Mouse (Mus musculus) CH12.LX (cell line): Measurements from ENCODE around the gene Eci1. TPM values are rescaled to one million over a fixed set of nuclear protein-coding genes. Genes with fewer than 3 reads are reported as not detected.

Source experiments
- DNase-seq: peaks from one replicate; pipeline ENCODE4 v3.0.0-alpha.2; 2013; ENCODE audit errors: extremely low read depth
- H3K27ac ChIP-seq: 2 replicates; pipeline ENCODE4 v1.5.1; 2012; ENCODE audit warnings: low read depth, mild to moderate bottlenecking, control low read depth, moderate library complexity; ENCODE audit not compliant: insufficient read depth
- H3K27me3 ChIP-seq: replicated peaks from 2 replicates; pipeline ENCODE3; 2012; ENCODE audit warnings: inconsistent platforms
- H3K36me3 ChIP-seq, 2 experiments: replicated peaks in 1 of 2; 2 replicates each; pipeline versions ENCODE3 to v1.6.1; 2012; ENCODE audit warnings: inconsistent platforms in 1 of 2, low read length in 1 of 2, mild to moderate bottlenecking in 1 of 2, mixed read lengths in 1 of 2, moderate library complexity in 1 of 2; ENCODE audit not compliant: control insufficient read depth in 1 of 2, insufficient read depth in 1 of 2
- H3K4me1 ChIP-seq, 2 experiments: 2 replicates each; pipeline ENCODE4 v1.6.1; 2012; ENCODE audit warnings: inconsistent platforms in 1 of 2, moderate library complexity in 1 of 2; ENCODE audit not compliant: insufficient read depth in 2 of 2, control insufficient read depth in 1 of 2
- H3K4me2 ChIP-seq: 2 replicates; pipeline ENCODE4 v1.6.1; 2012; ENCODE audit warnings: low read depth, mild to moderate bottlenecking, control low read depth; ENCODE audit not compliant: poor library complexity, insufficient read depth, severe bottlenecking
- H3K4me3 ChIP-seq, 3 experiments: fragments of 150-350 bp in 1 of 3; sonication (generic) in 1 of 3; replicated peaks in 1 of 3; 2 replicates each; pipeline versions ENCODE3 to v1.5.1; 2011 to 2012; ENCODE audit warnings: low read depth in 2 of 3, low read length in 2 of 3, mild to moderate bottlenecking in 2 of 3, moderate library complexity in 2 of 3, control low read depth in 1 of 3, improper control_type of control experiment in 1 of 3, inconsistent platforms in 1 of 3, mixed read lengths in 1 of 3; ENCODE audit not compliant: poor library complexity in 1 of 3
- H3K79me2 ChIP-seq: replicated peaks from 2 replicates; pipeline ENCODE4 v1.6.1; 2012; ENCODE audit warnings: mild to moderate bottlenecking, moderate library complexity; ENCODE audit not compliant: control insufficient read depth, poor library complexity, insufficient read depth, severe bottlenecking; ENCODE audit errors: extremely low read depth
- H3K9ac ChIP-seq: 2 replicates; pipeline ENCODE4 v1.6.1; 2012; ENCODE audit warnings: low read depth, mild to moderate bottlenecking, control low read depth, moderate library complexity; ENCODE audit not compliant: insufficient read depth
- H3K9me3 ChIP-seq: replicated peaks from 2 replicates; pipeline ENCODE3; 2012; ENCODE audit warnings: low read length, inconsistent platforms, mixed read lengths
- BHLHE40 ChIP-seq: IDR thresholded peaks from 2 replicates; pipeline ENCODE4 v1.6.1; 2011; ENCODE audit warnings: mild to moderate bottlenecking, low read depth, low read length, improper control_type of control experiment
- CHD1 ChIP-seq: IDR thresholded peaks from 2 replicates; pipeline ENCODE4 v1.6.1; 2012; ENCODE audit warnings: low read depth, low read length, improper control_type of control experiment, inconsistent platforms
- CHD2 ChIP-seq: IDR thresholded peaks from 2 replicates; pipeline ENCODE4 v1.6.1; 2011; ENCODE audit warnings: low read length, improper control_type of control experiment
- CTCF ChIP-seq, 2 experiments: IDR thresholded peaks in 1 of 2; conservative IDR thresholded peaks in 1 of 2; 2 replicates each; pipeline ENCODE4 v1.5.1; 2011 to 2012; ENCODE audit warnings: low read depth in 2 of 2, low read length in 2 of 2, improper control_type of control experiment in 1 of 2, inconsistent platforms in 1 of 2, mild to moderate bottlenecking in 1 of 2, moderate library complexity in 1 of 2
- E2F4 ChIP-seq: IDR thresholded peaks from 2 replicates; pipeline ENCODE4 v1.6.1; 2011; ENCODE audit warnings: low read depth, low read length, improper control_type of control experiment; ENCODE audit not compliant: insufficient replicate concordance
- ELF1 ChIP-seq: IDR thresholded peaks from 2 replicates; pipeline ENCODE4 v1.6.1; 2014; ENCODE audit warnings: low read depth, mild to moderate bottlenecking, inconsistent platforms, low read length, improper control_type of control experiment
- EP300 ChIP-seq: IDR thresholded peaks from 2 replicates; pipeline ENCODE4 v1.6.1; 2011; ENCODE audit warnings: low read length, improper control_type of control experiment
- ETS1 ChIP-seq: conservative IDR thresholded peaks from 2 replicates; pipeline ENCODE4 v1.6.1; 2012; ENCODE audit warnings: low read depth, mild to moderate bottlenecking, inconsistent platforms, low read length, improper control_type of control experiment, moderate library complexity
- GABPA ChIP-seq: IDR thresholded peaks from 2 replicates; pipeline ENCODE4 v1.6.1; 2012; ENCODE audit warnings: low read depth, low read length, improper control_type of control experiment, inconsistent platforms; ENCODE audit not compliant: insufficient replicate concordance
- JUN ChIP-seq: IDR thresholded peaks from 2 replicates; pipeline ENCODE4 v1.6.1; 2011; ENCODE audit warnings: low read depth, mild to moderate bottlenecking, low read length, improper control_type of control experiment, moderate library complexity; ENCODE audit not compliant: insufficient read depth
- JUND ChIP-seq: conservative IDR thresholded peaks from 2 replicates; pipeline ENCODE4 v1.6.1; 2011; ENCODE audit warnings: low read depth, low read length, improper control_type of control experiment
- KAT2A ChIP-seq: IDR thresholded peaks from 2 replicates; pipeline ENCODE4 v1.6.1; 2012; ENCODE audit warnings: low read length, improper control_type of control experiment, inconsistent platforms; ENCODE audit not compliant: insufficient replicate concordance
- MAZ ChIP-seq: IDR thresholded peaks from 2 replicates; pipeline ENCODE4 v1.6.1; 2012; ENCODE audit warnings: low read depth, mild to moderate bottlenecking, inconsistent platforms, low read length, improper control_type of control experiment, moderate library complexity
- MEF2A ChIP-seq: IDR thresholded peaks from 2 replicates; pipeline ENCODE4 v1.6.1; 2014; ENCODE audit warnings: low read depth, mild to moderate bottlenecking, inconsistent platforms, low read length, improper control_type of control experiment, borderline replicate concordance
- MXI1 ChIP-seq: IDR thresholded peaks from 2 replicates; pipeline ENCODE4 v1.6.1; 2011; ENCODE audit warnings: mild to moderate bottlenecking, low read depth, low read length, improper control_type of control experiment
- MYC ChIP-seq: IDR thresholded peaks from 2 replicates; pipeline ENCODE4 v1.6.1; 2011; ENCODE audit warnings: low read depth, mild to moderate bottlenecking, improper control_type of control experiment, low read length
- NELFE ChIP-seq: IDR thresholded peaks from 2 replicates; pipeline ENCODE4 v1.6.1; 2011; ENCODE audit warnings: low read depth, low read length, improper control_type of control experiment
- NRF1 ChIP-seq: IDR thresholded peaks from 2 replicates; pipeline ENCODE4 v1.6.1; 2014; ENCODE audit warnings: low read depth, mild to moderate bottlenecking, inconsistent platforms, low read length, improper control_type of control experiment, moderate library complexity
- PAX5 ChIP-seq: IDR thresholded peaks from 2 replicates; pipeline ENCODE4 v1.6.1; 2012; ENCODE audit warnings: low read length, inconsistent platforms, mixed read lengths
- POLR2AphosphoS2 ChIP-seq: IDR thresholded peaks from 2 replicates; pipeline ENCODE4 v1.6.1; 2011; ENCODE audit warnings: low read depth, low read length, improper control_type of control experiment
- RCOR1 ChIP-seq: conservative IDR thresholded peaks from 2 replicates; pipeline ENCODE4 v1.6.1; 2012; ENCODE audit warnings: low read depth, mild to moderate bottlenecking, inconsistent platforms, low read length, improper control_type of control experiment
- SMC3 ChIP-seq: IDR thresholded peaks from 2 replicates; pipeline ENCODE4 v1.6.1; 2011; ENCODE audit warnings: low read depth, low read length, improper control_type of control experiment
- TBP ChIP-seq: conservative IDR thresholded peaks from 2 replicates; pipeline ENCODE4 v1.6.1; 2011; ENCODE audit warnings: low read depth, low read length, improper control_type of control experiment
- TCF12 ChIP-seq: IDR thresholded peaks from 2 replicates; pipeline ENCODE4 v1.6.1; 2014; ENCODE audit warnings: low read depth, mild to moderate bottlenecking, inconsistent platforms, low read length, improper control_type of control experiment
- USF2 ChIP-seq: conservative IDR thresholded peaks from 2 replicates; pipeline ENCODE4 v1.6.1; 2011; ENCODE audit warnings: low read depth, low read length, improper control_type of control experiment
- ZC3H11A ChIP-seq: IDR thresholded peaks from 2 replicates; pipeline ENCODE4 v1.6.1; 2012; ENCODE audit warnings: low read depth, mild to moderate bottlenecking, inconsistent platforms, low read length, improper control_type of control experiment
- ZKSCAN1 ChIP-seq: IDR thresholded peaks from 2 replicates; pipeline ENCODE4 v1.6.1; 2012; ENCODE audit warnings: low read depth, inconsistent platforms, low read length, improper control_type of control experiment, borderline replicate concordance
- ZMIZ1 ChIP-seq: IDR thresholded peaks from 2 replicates; pipeline ENCODE4 v1.6.1; 2012; ENCODE audit warnings: low read depth, mild to moderate bottlenecking, inconsistent platforms, low read length, improper control_type of control experiment
- ZNF384 ChIP-seq: IDR thresholded peaks from 2 replicates; pipeline ENCODE4 v1.6.1; 2012; ENCODE audit warnings: low read depth, low read length, improper control_type of control experiment, inconsistent platforms
- dilution Hi-C: fragments of 300-500 bp; cut with MboI; formaldehyde crosslinking; loops from 2 replicates; pipeline ENCODE4 v1.14.3; 2020; ENCODE audit warnings: low sequenced_read_pairs; ENCODE audit not compliant: extremely low pct_unique_long_range_greater_than_20kb, extremely low pct_ligation_motif_present
- in situ Hi-C: fragments of 300-500 bp; cut with MboI; formaldehyde crosslinking; loops from 3 replicates; pipeline ENCODE4 v1.14.3; 2019; ENCODE audit warnings: low sequenced_read_pairs, low pct_ligation_motif_present, low pct_unique_long_range_greater_than_20kb, mixed read lengths
- polyA plus RNA-seq: library from polyadenylated mRNA; unstranded; fragments of >175 nt; gene quantifications from 2 replicates; pipeline ENCODE4 v1.2.1, GENCODE M21; 2012; ENCODE audit warnings: low read depth; ENCODE audit not compliant: insufficient read length
- total RNA-seq, 2 experiments: library from RNA; depleted of rRNA; stranded (reverse); fragments of 300-350 nt in 1 of 2; fragments of >200 nt in 1 of 2; gene quantifications; 2 replicates each; pipeline ENCODE4 v1.2.3; 2012 to 2014

Gene Eci1
- total and polyA plus RNA-seq, 3 experiments = 70.1 to 122 (median 94.7) TPM

DNA sequence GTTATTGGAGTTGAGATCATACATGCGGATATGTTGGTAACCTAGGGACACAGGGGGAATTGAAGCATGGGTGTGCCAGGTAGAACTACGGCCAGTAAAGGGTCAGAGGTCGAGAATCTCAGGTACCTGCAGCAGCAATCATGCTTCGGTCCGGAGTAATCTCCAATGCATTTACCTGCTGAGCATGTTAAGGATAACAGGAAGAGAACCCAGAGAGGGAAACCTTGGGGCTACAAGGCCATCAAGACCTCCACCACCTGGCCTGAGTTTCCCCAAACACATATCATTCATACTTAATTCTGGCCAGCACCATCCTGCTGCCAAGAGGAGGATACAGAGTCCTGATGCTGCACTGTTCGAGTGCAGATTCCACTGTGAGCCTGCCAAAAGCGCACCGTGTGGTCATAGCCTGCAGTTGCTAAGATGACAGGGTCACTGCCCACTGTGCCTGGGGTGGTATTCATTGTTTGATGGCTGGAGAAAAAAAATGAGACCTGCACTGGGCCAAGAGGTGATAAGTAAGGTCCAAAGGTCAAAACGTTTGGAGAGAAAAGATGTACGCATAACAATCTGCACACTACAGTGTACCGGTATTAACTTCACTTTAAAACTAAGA lies 51.7 kb downstream of the Eci1 start:
- Histone ChIP-seq H3K27me3 (no peaks in the 10 kb centered on the region), H3K4me2 (peak overlapping the region; percentile 77), H3K4me1 (peaks cover 7 to 22% of the 10 kb centered on the region in 2 experiments; a peak in 3 of 4 replicates), H3K36me3 (peaks cover 34 to 48% of the 10 kb centered on the region in 2 experiments), H3K79me2 (no peaks in the 10 kb centered on the region), H3K9ac (peak overlapping the region; percentile 61), H3K4me3 (peak overlapping the region; percentile 36 to 81 (median 72))
- dilution Hi-C loops = no loop called here
- no peak for DNase-seq
- TF ChIP-seq ETS1 (no peak), GABPA (no peak)
- TF ChIP-seq, all 38 proteins: peak for 0
- no peak overlapping the region for H3K27ac ChIP-seq
- no peaks in the 10 kb centered on the region for H3K9me3 ChIP-seq
- in situ Hi-C loops = loop anchor here (5.0 kb wide), 1 partner anchor 54 kb away; the partner anchor contains the start of gene Rab26

DNA sequence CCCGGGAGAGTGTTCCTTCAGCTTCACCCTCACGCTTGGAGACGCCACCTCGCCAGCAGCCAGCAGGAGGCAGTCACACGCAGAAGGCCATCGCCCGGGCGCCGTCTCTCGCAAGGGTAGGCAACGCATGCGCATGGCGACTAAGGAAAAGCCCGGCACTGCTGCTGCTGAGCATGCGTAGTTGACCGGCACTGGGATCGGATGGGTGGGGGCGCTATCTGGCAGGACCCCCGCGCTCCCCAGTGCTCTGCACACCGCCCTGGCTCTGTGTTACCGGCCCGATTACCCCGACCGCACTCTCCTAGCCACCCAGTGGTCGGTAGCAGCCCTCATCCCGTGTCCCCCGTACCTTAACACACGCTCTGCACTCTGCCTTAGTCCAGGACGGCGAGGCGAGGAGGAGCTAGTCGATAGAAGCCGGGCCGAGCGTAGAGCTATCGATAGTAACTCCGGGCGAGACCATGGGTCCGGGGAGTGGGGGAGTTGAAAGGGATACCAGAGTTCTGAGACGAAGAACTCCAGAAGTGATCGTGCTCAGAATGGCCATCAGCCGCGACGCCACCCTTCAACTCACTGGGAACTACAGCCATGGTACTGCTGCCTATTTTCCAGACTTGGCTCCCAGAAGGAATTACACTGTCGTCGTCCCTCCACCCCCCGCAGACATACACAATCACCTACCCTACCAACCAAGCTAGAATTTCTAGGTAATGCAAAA lies 52.4 kb downstream of the Eci1 start, which contains the start of gene Mlst8:
TSS of gene Mlst8 (minus strand) at position 416 of the 718 bp plus-strand sequence.
- in situ Hi-C loops = loop anchor here (5.0 kb wide), 1 partner anchor 53 kb away; the partner anchor contains the start of gene Rab26
- H3K36me3 ChIP-seq = peaks cover 31 to 41% of the 10 kb centered on the region in 2 experiments
- peak within 1 kb of the TSS; percentile 72 to 81 (median 73) for H3K4me3 ChIP-seq
- peaks cover 7 to 21% of the 10 kb centered on the region in 2 experiments; a peak in 3 of 4 replicates for H3K4me1 ChIP-seq
- no peaks in the 10 kb centered on the region for H3K27me3 ChIP-seq
- dilution Hi-C loops = no loop called here
- H3K9me3 ChIP-seq = no peaks in the 10 kb centered on the region
- peak; percentile 96 for DNase-seq
- H3K9ac ChIP-seq = peak within 1 kb of the TSS; percentile 61
- no peaks in the 10 kb centered on the region for H3K79me2 ChIP-seq
- peak within 1 kb of the TSS; percentile 77 for H3K4me2 ChIP-seq
- peak within 1 kb of the TSS; percentile 80 for H3K27ac ChIP-seq
- TF ChIP-seq MAZ (peak; percentile 80; the same call in 1 of the 2 replicates), ELF1 (peak; percentile 73), ZNF384 (no peak), GABPA (no peak; the same call in 1 of the 2 replicates), BHLHE40 (no peak), SMC3 (peak; percentile 74), MYC (no peak), MXI1 (peak; percentile 42), TBP (peak; percentile 34; the same call in 1 of the 2 replicates), ZMIZ1 (peak; percentile 55; the same call in 1 of the 2 replicates), CHD1 (peak; percentile 99), RCOR1 (no peak), MEF2A (peak; percentile 21; the same call in 1 of the 2 replicates), E2F4 (no peak), KAT2A (no peak), USF2 (no peak), PAX5 (no peak), CTCF (conservative IDR thresholded peaks at IDR 0.05 in 1 of 2, IDR thresholded peaks at IDR 0.05 in 1 of 2; ENCODE audit: low read depth in 2 of 2, low read length in 2 of 2) (peak in 1 of 2 experiments; percentile 88; a peak in 3 of 4 replicates), ZKSCAN1 (no peak), NELFE (no peak; the same call in none of the 2 replicates), JUND (peak; percentile 45; the same call in 1 of the 2 replicates), EP300 (no peak), ZC3H11A (no peak), TCF12 (peak; percentile 61), JUN (no peak), CHD2 (no peak), NRF1 (peak; percentile 98), POLR2AphosphoS2 (no peak; the same call in 1 of the 2 replicates), ETS1 (no peak)
